Mouse (Mus musculus) liver, embryonic 14.5 days (tissue): Measurements from ENCODE around the gene Sh3pxd2b. TPM values are rescaled to one million over a fixed set of nuclear protein-coding genes. Genes with fewer than 3 reads are reported as not detected.

ENCODE experiments used
- ATAC-seq: fragments of 200-750 bp; cut with Nextera tagmentation; 2 replicates; pipeline ENCODE4 v1.8.0; 2017; ENCODE audit warnings: moderate number of reproducible peaks, mild to moderate bottlenecking, moderate library complexity; ENCODE audit not compliant: insufficient read depth
- DNase-seq, 3 experiments: peaks; one replicate each; pipeline ENCODE4 v3.0.0-alpha.2; 2012 to 2013; ENCODE audit warnings: low read depth in 3 of 3, low spot score in 3 of 3
- H3K27ac ChIP-seq: fragments of 300-500 bp; sonication (generic); 2 replicates; pipeline ENCODE4 v1.5.1; 2014; ENCODE audit warnings: moderate library complexity, mild to moderate bottlenecking, control low read depth, inconsistent platforms
- H3K27me3 ChIP-seq: fragments of 300-500 bp; sonication (generic); 2 replicates; pipeline ENCODE4 v1.6.1; 2014; ENCODE audit warnings: mild to moderate bottlenecking, low read length, moderate library complexity; ENCODE audit not compliant: control insufficient read depth, insufficient read depth
- H3K36me3 ChIP-seq: fragments of 300-500 bp; sonication (generic); replicated peaks from 2 replicates; pipeline ENCODE4 v1.6.1; 2014; ENCODE audit warnings: low read depth; ENCODE audit not compliant: control insufficient read depth, insufficient read depth
- H3K4me1 ChIP-seq, 2 experiments: fragments of 200-500 bp in 1 of 2; fragments of 300-500 bp in 1 of 2; sonication (generic) in 1 of 2; replicated peaks; 2 replicates each; pipeline ENCODE4 v1.6.1; 2012 to 2014; ENCODE audit warnings: antibody characterized with exemption in 1 of 2, inconsistent platforms in 1 of 2, low read length in 1 of 2; ENCODE audit not compliant: control insufficient read depth in 2 of 2, insufficient read depth in 2 of 2
- H3K4me2 ChIP-seq: fragments of 300-500 bp; sonication (generic); 2 replicates; pipeline ENCODE4 v1.6.1; 2014; ENCODE audit warnings: low read depth, mild to moderate bottlenecking, control low read depth, moderate library complexity
- H3K4me3 ChIP-seq, 2 experiments: fragments of 200-500 bp in 1 of 2; fragments of 300-500 bp in 1 of 2; sonication (generic) in 1 of 2; 2 replicates each; pipeline ENCODE4 v1.5.1; 2012 to 2014; ENCODE audit warnings: low read depth in 2 of 2, low read length in 2 of 2, mild to moderate bottlenecking in 2 of 2, control low read depth in 1 of 2, inconsistent platforms in 1 of 2, moderate library complexity in 1 of 2; ENCODE audit not compliant: insufficient read depth in 1 of 2
- H3K9ac ChIP-seq: fragments of 300-500 bp; sonication (generic); replicated peaks from 2 replicates; pipeline ENCODE4 v1.6.1; 2014; ENCODE audit warnings: mild to moderate bottlenecking, control low read depth, moderate library complexity
- H3K9me3 ChIP-seq: fragments of 300-500 bp; sonication (generic); 2 replicates; pipeline ENCODE4 v1.6.1; 2016; ENCODE audit warnings: low read length, mixed read lengths; ENCODE audit not compliant: control insufficient read depth
- CTCF ChIP-seq: IDR thresholded peaks from 2 replicates; pipeline ENCODE4 v1.5.1; 2016; ENCODE audit warnings: antibody characterized with exemption, low read depth, control low read depth
- EP300 ChIP-seq: IDR thresholded peaks from 2 replicates; pipeline ENCODE4 v1.6.1; 2016; ENCODE audit warnings: antibody characterized with exemption, low read depth
- WGBS: fragments of 180-500 bp; shearing (Covaris S2); extraction: QIAGEN DNeasy Blood & Tissue Kit; methylation state at CpG from one replicate; pipeline ENCODE4 v1.1.7; 2014; ENCODE audit not compliant: insufficient replicate concordance; 5-methylcytosine and 5-hydroxymethylcytosine counted together
- polyA plus RNA-seq, 2 experiments: library from polyadenylated mRNA; depleted of rRNA in 1 of 2; stranded (reverse) in 1 of 2; unstranded in 1 of 2; fragments of >200 nt; fragmentation: Nextera tagmentation in 1 of 2; extraction: Ambion mirVana in 1 of 2; gene quantifications; 2 replicates each; pipeline versions ENCODE4 v1.2.1 to v1.2.3; 2012 to 2014

Sh3pxd2b gene
- polyA plus RNA-seq, 2 experiments: 0.83 to 0.89 TPM

- ATAC-seq: no peak
- Histone ChIP-seq H3K9me3 (no peaks in the 10 kb centered on the region), H3K27me3 (no peaks in the 10 kb centered on the region), H3K4me2 (no peak overlapping the region), H3K4me3 (no peak overlapping the region), H3K9ac (no peak overlapping the region), H3K36me3 (no peaks in the 10 kb centered on the region), H3K4me1 (no peaks in the 10 kb centered on the region), H3K27ac (no peak overlapping the region)
- TF ChIP-seq CTCF (no peak), EP300 (no peak)
- DNase-seq: no peak
- 54% methylated on average over 3 of the region's 3 CpGs for WGBS
These were observed 21.4 kb downstream of the Sh3pxd2b start for GRCm38 (mm10) chr11:32368986-32369385.

DNA sequence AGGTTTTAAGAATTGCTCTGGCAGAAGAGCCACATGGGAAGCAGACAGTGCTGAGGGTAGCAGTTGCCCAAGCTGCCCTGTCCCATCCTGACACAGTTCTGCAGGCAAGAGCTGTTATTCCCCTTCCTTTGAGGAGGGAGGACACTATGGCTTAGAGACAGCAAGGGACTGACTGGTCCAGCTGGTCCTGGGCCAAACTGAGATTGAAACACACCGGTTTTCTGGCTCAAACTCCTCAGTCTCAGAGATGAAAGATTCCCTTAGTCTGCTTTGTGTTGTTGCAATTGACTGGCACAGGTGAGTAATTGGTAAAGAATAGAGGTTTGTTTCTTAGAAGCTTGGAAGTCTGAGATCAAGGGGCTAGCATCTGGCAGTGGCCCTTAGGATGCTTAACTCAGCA lies 23.3 kb downstream of the Sh3pxd2b start:
- Histone ChIP-seq H3K4me3 (no peak overlapping the region), H3K4me1 (no peaks in the 10 kb centered on the region), H3K27ac (no peak overlapping the region), H3K27me3 (no peaks in the 10 kb centered on the region), H3K9me3 (no peaks in the 10 kb centered on the region), H3K4me2 (no peak overlapping the region), H3K36me3 (no peaks in the 10 kb centered on the region), H3K9ac (no peak overlapping the region)
- 59% methylated on average over 1 of the region's 1 CpGs for WGBS
- TF ChIP-seq EP300 (no peak), CTCF (no peak)
- no peak for ATAC-seq
- no peak for DNase-seq

- H3K4me1 ChIP-seq: no peaks in the 10 kb centered on the region
- H3K9me3 ChIP-seq: no peaks in the 10 kb centered on the region
- H3K27me3 ChIP-seq: no peaks in the 10 kb centered on the region
- no peak overlapping the region for H3K27ac ChIP-seq
- WGBS: 78% methylated on average over 13 of the region's 13 CpGs
- no peak for ATAC-seq
- TF ChIP-seq CTCF: no peak
- no peak for TF ChIP-seq EP300
- no peak overlapping the region for H3K4me3 ChIP-seq
- H3K4me2 ChIP-seq: no peak overlapping the region
- no peak for DNase-seq
- H3K36me3 ChIP-seq: no peaks in the 10 kb centered on the region
- H3K9ac ChIP-seq: no peak overlapping the region
These were observed 25.8 kb downstream of the Sh3pxd2b start for GRCm38 (mm10) chr11:32373266-32374026.

GRCm38 (mm10) chr11:32374027-32374589 lies 26.5 kb downstream of the Sh3pxd2b start:
- WGBS: 67% methylated on average over 9 of the region's 9 CpGs
- Histone ChIP-seq H3K4me1 (no peaks in the 10 kb centered on the region), H3K9ac (no peak overlapping the region), H3K27me3 (no peaks in the 10 kb centered on the region), H3K27ac (no peak overlapping the region), H3K4me3 (no peak overlapping the region), H3K9me3 (no peaks in the 10 kb centered on the region), H3K36me3 (no peaks in the 10 kb centered on the region), H3K4me2 (no peak overlapping the region)
- ATAC-seq: no peak
- no peak for DNase-seq
- TF ChIP-seq EP300: no peak
- TF ChIP-seq CTCF: no peak

GRCm38 (mm10) chr11:32375104-32375535 lies 27.5 kb downstream of the Sh3pxd2b start:
- Histone ChIP-seq H3K36me3 (no peaks in the 10 kb centered on the region), H3K9me3 (no peaks in the 10 kb centered on the region), H3K27ac (no peak overlapping the region), H3K4me1 (no peaks in the 10 kb centered on the region), H3K9ac (no peak overlapping the region), H3K4me2 (no peak overlapping the region), H3K27me3 (no peaks in the 10 kb centered on the region), H3K4me3 (no peak overlapping the region)
- ATAC-seq (no peak), DNase-seq (no peak)
- TF ChIP-seq CTCF: peak; percentile 30
- TF ChIP-seq EP300: no peak
- 65% methylated on average over 4 of the region's 4 CpGs for WGBS
